ENCODE assay signal across 11 mouse cellular contexts in the genomic region with DNA sequence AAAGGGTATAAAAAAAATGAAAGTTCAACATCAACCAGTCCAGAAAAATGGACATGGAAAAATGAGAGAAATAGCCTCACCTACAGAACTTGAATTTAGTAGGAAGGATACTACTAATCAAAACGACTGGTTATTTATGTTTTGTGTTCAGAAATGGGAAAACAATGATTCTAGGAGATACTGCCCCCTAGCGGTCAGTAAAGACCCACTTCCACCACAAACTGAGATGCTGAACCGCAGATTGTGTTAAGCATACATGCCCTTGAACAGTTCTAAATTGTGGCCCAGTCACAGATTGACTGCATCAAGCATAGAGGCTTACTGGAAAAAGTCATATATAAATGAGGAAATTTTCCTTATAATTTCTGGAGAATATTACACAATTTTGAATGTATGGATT.
A peak's percentile ranks its signal among the peaks of the same experiment; 100 is the strongest.
DNase-seq lines count a peak whose midpoint lies in the region; ATAC-seq and TF ChIP-seq lines count a peak whose summit lies in the region.
"Had no signal": no experiment of that assay in that cellular context is flagged by ENCODE, and none has a peak within 500 bp of the region (broad histone marks: within the 10 kb centered on the region; RNA-seq: fewer than 3 reads in every experiment).

No protein-coding gene starts in this region.

- H3K36me3 ChIP-seq in ES-E14 (ENCODE audit: control insufficient read depth, insufficient read depth, low read length, poor library complexity, severe bottlenecking): no peaks in the 10 kb centered on the region
- H3K36me3 ChIP-seq: forebrain, embryonic 15.5 days; hindbrain, embryonic 13.5 days; limb, embryonic 15.5 days had no signal

- H3K4me3 ChIP-seq in ES-E14 (ENCODE audit: insufficient read depth in 1 of 2, low read depth in 1 of 2, low read length in 2 of 2, poor library complexity in 1 of 2, severe bottlenecking in 1 of 2): no peak overlapping the region
- H3K4me3 ChIP-seq: forebrain, embryonic 15.5 days; hindbrain, embryonic 13.5 days; limb, embryonic 15.5 days had no signal

- H3K4me1 ChIP-seq in ES-E14 (ENCODE audit: control insufficient read depth in 2 of 2, insufficient read depth in 2 of 2, low read length in 2 of 2, poor library complexity in 1 of 2): no peaks in the 10 kb centered on the region
- H3K4me1 ChIP-seq: forebrain, embryonic 15.5 days; hindbrain, embryonic 13.5 days; limb, embryonic 15.5 days had no signal

- no peak overlapping the region for H3K9ac ChIP-seq in ES-E14 (ENCODE audit: insufficient read depth, low read depth, low read length, poor library complexity, severe bottlenecking)
- H3K9ac ChIP-seq: forebrain, embryonic 15.5 days; hindbrain, embryonic 13.5 days; limb, embryonic 15.5 days had no signal

- in situ Hi-C loops in ES-E14 (cut with MboI; ENCODE audit: low sequenced_read_pairs in 2 of 2, unreplicated experiment in 2 of 2): no loop called here

- peak; percentile 42 to 67 for DNase-seq in cerebellum, postnatal 10 days
- DNase-seq in layer of hippocampus, adult 11-12 months (ENCODE audit: low spot score): peak; percentile 12
- no peak for DNase-seq in layer of hippocampus, adult 8-10 months (ENCODE audit: low spot score in 2 of 2)
- peak; percentile 15 for DNase-seq in ES-E14 (ENCODE audit: low read depth, low spot score)
- peak; percentile 3 for DNase-seq in embryo, embryonic 11.5 days (ENCODE audit: low read depth, low spot score)
- DNase-seq in spleen, postnatal 4 days (ENCODE audit: low spot score in 2 of 2): no peak
- no peak for DNase-seq in lung, postnatal 36 days

- ATAC-seq in cerebellum, adult (ENCODE audit: insufficient number of reproducible peaks, low FRiP score, low TSS enrichment): no peak
- ATAC-seq: forebrain, embryonic 15.5 days had no signal

- H3K9me3 ChIP-seq in ES-E14 (ENCODE audit: control insufficient read depth, insufficient read depth, low read depth, low read length): no peaks in the 10 kb centered on the region
- H3K9me3 ChIP-seq: forebrain, embryonic 15.5 days; hindbrain, embryonic 13.5 days; limb, embryonic 15.5 days had no signal

- H3K27ac ChIP-seq in ES-E14 (ENCODE audit: insufficient read depth, low read depth, low read length, poor library complexity, severe bottlenecking): no peak overlapping the region
- H3K27ac ChIP-seq: forebrain, embryonic 15.5 days; hindbrain, embryonic 13.5 days; limb, embryonic 15.5 days had no signal

TF ChIP-seq in ES-E14, 5 proteins besides CTCF, POLR2A, EP300 and RAD21:
- no peak for TF ChIP-seq ZNF384 (IDR thresholded peaks at IDR 0.05; ENCODE audit: low read depth, low read length)
- no peak for TF ChIP-seq CHD2 (IDR thresholded peaks at IDR 0.05; ENCODE audit: low read depth, low read length)
- no peak for TF ChIP-seq HCFC1 (IDR thresholded peaks at IDR 0.05; ENCODE audit: borderline replicate concordance, insufficient read depth, low read length)
- TF ChIP-seq ZC3H11A (IDR thresholded peaks at IDR 0.05; ENCODE audit: borderline replicate concordance, low read depth, low read length): no peak
- TF ChIP-seq MAFK (IDR thresholded peaks at IDR 0.05; ENCODE audit: insufficient read depth, low read depth, low read length): no peak

Comparison
In these comparisons a context has a peak if more than half of its experiments do, and no peak if none do; other contexts are left out.
1. DNase-seq: peak in cerebellum, postnatal 10 days (2 of 2), layer of hippocampus, adult 11-12 months (single experiment), ES-E14 (single experiment) and embryo, embryonic 11.5 days (single experiment); none in layer of hippocampus, adult 8-10 months (0 of 2), spleen, postnatal 4 days (0 of 2) and lung, postnatal 36 days (single experiment).